Mouse (Mus musculus) T-cell, adult 66 days (primary cell): ENCODE measurements around the gene Cutc. TPM values are rescaled to one million over a fixed set of nuclear protein-coding genes. Genes with fewer than 3 reads are reported as not detected.

ENCODE experiments used
- total RNA-seq, 2 experiments: library from RNA; stranded (reverse); gene quantifications; 3 replicates in 1 of 2; 4 replicates in 1 of 2; pipeline ENCODE4 v1.2.4; 2023

Cutc gene
- total RNA-seq = 1 to 10 TPM; 9.0 to 9.4 TPM

GRCm38 (mm10) chr19:43752489-43753225, at the start of gene Cutc, which contains the start of gene Cox15:
Cutc (plus strand) TSS chr19:43752996.
Cox15 (minus strand) TSS chr19:43753000.

GRCm38 (mm10) chr19:43781980-43782379, 29.2 kb downstream of the Cutc start, which contains the start of gene Abcc2:
Abcc2 (plus strand) TSS chr19:43782192.

Other genes with a start within 250 kb of the Cutc start
- gene Got1, start 228.4 kb upstream of the Cutc start, total RNA-seq = 10 to 100 TPM; 49.9 to 61.1 TPM
- not detected for gene Nkx2-3, start 140.7 kb upstream of the Cutc start, total RNA-seq
- 10 to 100 TPM; 44.5 to 51.4 TPM for gene Slc25a28, start 78.1 kb upstream of the Cutc start, total RNA-seq
- gene Entpd7, start 63.3 kb upstream of the Cutc start, total RNA-seq = 10 to 100 TPM; 10.6 to 12.7 TPM
- 10 to 100 TPM; 10.4 to 15.0 TPM for gene Cox15, start within 50 bp of the Cutc start, total RNA-seq
- gene Abcc2, start 29.2 kb downstream of the Cutc start, total RNA-seq = not detected
- 10 to 100 TPM; 10.2 to 11.1 TPM for gene Dnmbp, start 187.2 kb downstream of the Cutc start, total RNA-seq
- gene Cpn1, start 233.6 kb downstream of the Cutc start, total RNA-seq = not detected